Mouse (Mus musculus): ENCODE data around the gene Dhx8. TPM values are rescaled to one million over a fixed set of nuclear protein-coding genes. Genes with fewer than 3 reads are reported as not detected.

Gene Dhx8
- polyA plus RNA-seq, 1 experiment from 2014 or later, result 24.3 TPM

GRCm38 (mm10) chr11:101699556-101699955 is 33.2 kb upstream of the Dhx8 start:
- Histone ChIP-seq H3K27ac (ENCODE audit: low read depth, low read length) (no peak overlapping the region), H3K4me2 (no peak overlapping the region), H3K4me3 (ENCODE audit: low read depth, low read length) (no peak overlapping the region), H3K9me3 (replicated peaks; ENCODE audit: control insufficient read depth, low read length) (no peaks in the 10 kb centered on the region), H3K36me3 (ENCODE audit: control insufficient read depth, insufficient read depth, low read length) (no peaks in the 10 kb centered on the region), H3K9ac (ENCODE audit: low read depth, low read length) (no peak overlapping the region), H3K4me1 (ENCODE audit: control insufficient read depth, insufficient read depth, low read length) (peaks cover 18% of the 10 kb centered on the region), H3K27me3 (ENCODE audit: control insufficient read depth, insufficient read depth, low read length) (no peaks in the 10 kb centered on the region)
- whole genome bisulfite sequencing (ENCODE audit: insufficient replicate concordance), result 91% methylated on average over 1 of the region's 1 CpGs
- ATAC-seq (replicated peaks; ENCODE audit: insufficient number of reproducible peaks, low FRiP score, low TSS enrichment), result no peak

- 52% methylated on average over 7 of the region's 7 CpGs for WGBS (ENCODE audit: insufficient replicate concordance)
- H3K4me1 ChIP-seq (ENCODE audit: control insufficient read depth, insufficient read depth, low read length), result peaks cover 18% of the 10 kb centered on the region
- no peaks in the 10 kb centered on the region for H3K9me3 ChIP-seq (replicated peaks; ENCODE audit: control insufficient read depth, low read length)
- no peak overlapping the region for H3K27ac ChIP-seq (ENCODE audit: low read depth, low read length)
- no peaks in the 10 kb centered on the region for H3K36me3 ChIP-seq (ENCODE audit: control insufficient read depth, insufficient read depth, low read length)
- H3K4me3 ChIP-seq (ENCODE audit: low read depth, low read length), result no peak overlapping the region
- no peak overlapping the region for H3K9ac ChIP-seq (ENCODE audit: low read depth, low read length)
- no peaks in the 10 kb centered on the region for H3K27me3 ChIP-seq (ENCODE audit: control insufficient read depth, insufficient read depth, low read length)
- no peak overlapping the region for H3K4me2 ChIP-seq
- ATAC-seq (replicated peaks; ENCODE audit: insufficient number of reproducible peaks, low FRiP score, low TSS enrichment), result no peak
Measured at GRCm38 (mm10) chr11:101699991-101700390, 32.7 kb upstream of the Dhx8 start.

- H3K4me1 ChIP-seq (ENCODE audit: control insufficient read depth, insufficient read depth, low read length), result peaks cover 14% of the 10 kb centered on the region
- no peak for ATAC-seq (replicated peaks; ENCODE audit: insufficient number of reproducible peaks, low FRiP score, low TSS enrichment)
- no peaks in the 10 kb centered on the region for H3K27me3 ChIP-seq (ENCODE audit: control insufficient read depth, insufficient read depth, low read length)
- no peaks in the 10 kb centered on the region for H3K36me3 ChIP-seq (ENCODE audit: control insufficient read depth, insufficient read depth, low read length)
- H3K4me2 ChIP-seq, result 0 out of 2 replicates have a peak overlapping the region, but pooled peaks have one; percentile 12
- H3K9ac ChIP-seq (ENCODE audit: low read depth, low read length), result no peak overlapping the region
- WGBS (ENCODE audit: insufficient replicate concordance), result 21% methylated on average over 12 of the region's 12 CpGs
- no peak overlapping the region for H3K27ac ChIP-seq (ENCODE audit: low read depth, low read length)
- no peak overlapping the region for H3K4me3 ChIP-seq (ENCODE audit: low read depth, low read length)
- no peaks in the 10 kb centered on the region for H3K9me3 ChIP-seq (replicated peaks; ENCODE audit: control insufficient read depth, low read length)
Measured at GRCm38 (mm10) chr11:101700446-101700845, 32.3 kb upstream of the Dhx8 start.

- no peak for ATAC-seq (replicated peaks; ENCODE audit: insufficient number of reproducible peaks, low FRiP score, low TSS enrichment)
- no peaks in the 10 kb centered on the region for H3K9me3 ChIP-seq (replicated peaks; ENCODE audit: control insufficient read depth, low read length)
- H3K27ac ChIP-seq (ENCODE audit: low read depth, low read length), result no peak overlapping the region
- H3K4me1 ChIP-seq (ENCODE audit: control insufficient read depth, insufficient read depth, low read length), result peaks cover 2% of the 10 kb centered on the region; the same call in 1 of the 2 replicates
- H3K4me3 ChIP-seq (ENCODE audit: low read depth, low read length), result no peak overlapping the region
- no peaks in the 10 kb centered on the region for H3K27me3 ChIP-seq (ENCODE audit: control insufficient read depth, insufficient read depth, low read length)
- H3K36me3 ChIP-seq (ENCODE audit: control insufficient read depth, insufficient read depth, low read length), result no peaks in the 10 kb centered on the region
- 73% methylated on average over 5 of the region's 5 CpGs for WGBS (ENCODE audit: insufficient replicate concordance)
- no peak overlapping the region for H3K9ac ChIP-seq (ENCODE audit: low read depth, low read length)
- H3K4me2 ChIP-seq, result no peak overlapping the region
Measured at GRCm38 (mm10) chr11:101704081-101704480, 28.6 kb upstream of the Dhx8 start.

- WGBS (ENCODE audit: insufficient replicate concordance), result 75% methylated on average over 10 of the region's 10 CpGs
- Histone ChIP-seq H3K27ac (ENCODE audit: low read depth, low read length) (no peak overlapping the region), H3K36me3 (ENCODE audit: control insufficient read depth, insufficient read depth, low read length) (no peaks in the 10 kb centered on the region), H3K4me3 (ENCODE audit: low read depth, low read length) (no peak overlapping the region), H3K27me3 (ENCODE audit: control insufficient read depth, insufficient read depth, low read length) (no peaks in the 10 kb centered on the region; the same call in 1 of the 2 replicates), H3K9ac (ENCODE audit: low read depth, low read length) (no peak overlapping the region), H3K4me1 (ENCODE audit: control insufficient read depth, insufficient read depth, low read length) (no peaks in the 10 kb centered on the region), H3K9me3 (replicated peaks; ENCODE audit: control insufficient read depth, low read length) (no peaks in the 10 kb centered on the region), H3K4me2 (no peak overlapping the region)
- no peak for ATAC-seq (replicated peaks; ENCODE audit: insufficient number of reproducible peaks, low FRiP score, low TSS enrichment)
Measured at GRCm38 (mm10) chr11:101706764-101707448, 25.8 kb upstream of the Dhx8 start.

GRCm38 (mm10) chr11:101708482-101708881 is 24.2 kb upstream of the Dhx8 start:
- 26% methylated on average over 5 of the region's 5 CpGs for WGBS (ENCODE audit: insufficient replicate concordance)
- Histone ChIP-seq H3K4me1 (ENCODE audit: control insufficient read depth, insufficient read depth, low read length) (no peaks in the 10 kb centered on the region), H3K4me3 (ENCODE audit: low read depth, low read length) (no peak overlapping the region), H3K9ac (ENCODE audit: low read depth, low read length) (no peak overlapping the region), H3K27ac (ENCODE audit: low read depth, low read length) (no peak overlapping the region), H3K4me2 (no peak overlapping the region), H3K36me3 (ENCODE audit: control insufficient read depth, insufficient read depth, low read length) (no peaks in the 10 kb centered on the region), H3K27me3 (ENCODE audit: control insufficient read depth, insufficient read depth, low read length) (no peaks in the 10 kb centered on the region; the same call in 1 of the 2 replicates), H3K9me3 (replicated peaks; ENCODE audit: control insufficient read depth, low read length) (no peaks in the 10 kb centered on the region)
- ATAC-seq (replicated peaks; ENCODE audit: insufficient number of reproducible peaks, low FRiP score, low TSS enrichment), result no peak

GRCm38 (mm10) chr11:101712811-101713210 is 19.9 kb upstream of the Dhx8 start:
- Histone ChIP-seq H3K9ac (ENCODE audit: low read depth, low read length) (no peak overlapping the region), H3K27ac (ENCODE audit: low read depth, low read length) (no peak overlapping the region), H3K4me3 (ENCODE audit: low read depth, low read length) (no peak overlapping the region), H3K36me3 (ENCODE audit: control insufficient read depth, insufficient read depth, low read length) (no peaks in the 10 kb centered on the region), H3K9me3 (replicated peaks; ENCODE audit: control insufficient read depth, low read length) (no peaks in the 10 kb centered on the region), H3K4me2 (no peak overlapping the region), H3K27me3 (ENCODE audit: control insufficient read depth, insufficient read depth, low read length) (no peaks in the 10 kb centered on the region; the same call in 1 of the 2 replicates), H3K4me1 (ENCODE audit: control insufficient read depth, insufficient read depth, low read length) (no peaks in the 10 kb centered on the region)
- no peak for ATAC-seq (replicated peaks; ENCODE audit: insufficient number of reproducible peaks, low FRiP score, low TSS enrichment)
- 70% methylated on average over 9 of the region's 9 CpGs for WGBS (ENCODE audit: insufficient replicate concordance)

- Histone ChIP-seq H3K27me3 (ENCODE audit: control insufficient read depth, insufficient read depth, low read length) (no peaks in the 10 kb centered on the region; the same call in 1 of the 2 replicates), H3K4me2 (no peak overlapping the region), H3K27ac (ENCODE audit: low read depth, low read length) (no peak overlapping the region), H3K9ac (ENCODE audit: low read depth, low read length) (no peak overlapping the region), H3K36me3 (ENCODE audit: control insufficient read depth, insufficient read depth, low read length) (no peaks in the 10 kb centered on the region), H3K4me3 (ENCODE audit: low read depth, low read length) (no peak overlapping the region), H3K4me1 (ENCODE audit: control insufficient read depth, insufficient read depth, low read length) (peaks cover 5% of the 10 kb centered on the region; the same call in 1 of the 2 replicates), H3K9me3 (replicated peaks; ENCODE audit: control insufficient read depth, low read length) (no peaks in the 10 kb centered on the region)
- 75% methylated on average over 7 of the region's 7 CpGs for WGBS (ENCODE audit: insufficient replicate concordance)
- ATAC-seq (replicated peaks; ENCODE audit: insufficient number of reproducible peaks, low FRiP score, low TSS enrichment), result no peak
Measured at GRCm38 (mm10) chr11:101714012-101714411, 18.7 kb upstream of the Dhx8 start.

- H3K9me3 ChIP-seq (replicated peaks; ENCODE audit: control insufficient read depth, low read length), result no peaks in the 10 kb centered on the region
- H3K27ac ChIP-seq (ENCODE audit: low read depth, low read length), result no peak overlapping the region
Measured at GRCm38 (mm10) chr11:101718324-101718723, 14.4 kb upstream of the Dhx8 start.

More at GRCm38 (mm10) chr11:101718324-101718723, 14.4 kb upstream of the Dhx8 start:
- H3K4me1 ChIP-seq (ENCODE audit: control insufficient read depth, insufficient read depth, low read length), result peaks cover 5% of the 10 kb centered on the region; the same call in 1 of the 2 replicates
- no peak for ATAC-seq (replicated peaks; ENCODE audit: insufficient number of reproducible peaks, low FRiP score, low TSS enrichment)
- H3K36me3 ChIP-seq (ENCODE audit: control insufficient read depth, insufficient read depth, low read length), result no peaks in the 10 kb centered on the region
- peak overlapping the region; percentile 19; the same call in 1 of the 2 replicates for H3K4me2 ChIP-seq
- WGBS (ENCODE audit: insufficient replicate concordance), result 41% methylated on average over 4 of the region's 4 CpGs
- H3K27me3 ChIP-seq (ENCODE audit: control insufficient read depth, insufficient read depth, low read length), result no peaks in the 10 kb centered on the region
- H3K4me3 ChIP-seq (ENCODE audit: low read depth, low read length), result no peak overlapping the region
- H3K9ac ChIP-seq (ENCODE audit: low read depth, low read length), result peak overlapping the region; percentile 43; the same call in 1 of the 2 replicates

Measured in heart, embryonic 11.5 days (tissue).